Mouse (Mus musculus): Measurements from ENCODE around the gene Gpx2. TPM values are rescaled to one million over a fixed set of nuclear protein-coding genes. Genes with fewer than 3 reads are reported as not detected.

The Gpx2 gene
- polyA plus RNA-seq, 2 experiments, result 0.13 TPM; not detected in 1

DNA sequence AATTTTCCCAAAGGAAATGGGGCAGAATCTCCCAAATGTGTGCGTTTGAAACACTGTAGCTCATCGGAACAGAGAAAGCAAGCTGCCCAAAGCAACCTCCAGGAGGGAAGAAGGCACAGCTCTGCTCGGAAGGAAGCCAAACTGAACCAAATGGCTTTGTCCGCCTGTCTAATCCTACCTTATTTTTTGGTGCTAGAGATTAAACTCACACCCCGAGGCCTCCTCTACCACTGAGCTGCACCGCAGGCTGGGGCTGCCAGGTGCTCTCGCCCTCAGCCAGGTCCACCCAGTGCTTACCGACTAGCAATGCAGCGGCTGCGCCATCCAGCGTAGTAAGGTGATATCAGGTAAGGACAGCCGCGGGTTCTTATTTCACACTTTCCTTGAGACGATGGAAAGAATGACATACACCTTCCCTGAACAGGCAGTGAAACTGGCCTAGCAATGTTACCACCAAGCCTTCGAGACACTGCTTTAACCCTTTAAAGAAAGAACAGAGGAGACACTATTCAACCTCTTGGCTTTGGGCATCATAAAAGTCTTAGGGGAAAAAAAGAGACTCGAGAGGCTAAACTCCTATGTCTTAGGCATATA lies 44.4 kb downstream of the Gpx2 start:
- H3K4me3 ChIP-seq (replicated peaks; ENCODE audit: low read length), result no peak overlapping the region
- WGBS, result 73% methylated on average over 16 of the region's 16 CpGs
- no peaks in the 10 kb centered on the region for H3K9me3 ChIP-seq (ENCODE audit: control insufficient read depth, low read length)
- TF ChIP-seq POLR2A (IDR thresholded peaks at IDR 0.05; ENCODE audit: borderline replicate concordance, extremely low read depth, insufficient read depth, insufficient read length), result no peak
- no peaks in the 10 kb centered on the region for H3K27me3 ChIP-seq (ENCODE audit: control insufficient read depth, insufficient read depth, low read length)
- no peaks in the 10 kb centered on the region for H3K36me3 ChIP-seq (ENCODE audit: control insufficient read depth, insufficient read depth, low read length)
- no peaks in the 10 kb centered on the region for H3K4me1 ChIP-seq (ENCODE audit: control insufficient read depth, insufficient read depth, low read length)
- H3K27ac ChIP-seq (replicated peaks; ENCODE audit: low read depth, low read length), result no peak overlapping the region
- no peak overlapping the region for H3K4me2 ChIP-seq (replicated peaks; ENCODE audit: low read depth, low read length, severe bottlenecking)
- DNase-seq (ENCODE audit: low spot score) (no peak), ATAC-seq (ENCODE audit: low FRiP score, low read depth) (no peak)
- no peak overlapping the region for H3K9ac ChIP-seq (ENCODE audit: low read depth, low read length, severe bottlenecking)

Other genes starting within 250 kb of the Gpx2 start
- 1.3 and 1.5 TPM in 2 replicates for gene Sptb, start 85.0 kb downstream of the Gpx2 start, polyA plus RNA-seq (2012; rRNA removed)
- gene Sptb, start 85.0 kb downstream of the Gpx2 start, polyA plus RNA-seq (2014; fragmentation: Nextera tagmentation; extraction: Ambion mirVana), result 1.3 TPM in 2 replicates
- gene Churc1, start 30.0 kb downstream of the Gpx2 start, polyA plus RNA-seq (2012; rRNA removed), result 43.6 and 47.4 TPM in 2 replicates
- 93.1 and 104 TPM in 2 replicates for gene Churc1, start 30.0 kb downstream of the Gpx2 start, polyA plus RNA-seq (2014; fragmentation: Nextera tagmentation; extraction: Ambion mirVana)
- gene Fntb, start 30.0 kb downstream of the Gpx2 start, polyA plus RNA-seq (2012; rRNA removed), result 42.9 and 50.9 TPM in 2 replicates
- gene Fntb, start 30.0 kb downstream of the Gpx2 start, polyA plus RNA-seq (2014; fragmentation: Nextera tagmentation; extraction: Ambion mirVana), result 47.6 and 51.5 TPM in 2 replicates
- gene Rab15, start 27.4 kb upstream of the Gpx2 start, polyA plus RNA-seq (2012; rRNA removed), result 22.2 and 23.3 TPM in 2 replicates
- 22.2 and 24.9 TPM in 2 replicates for gene Rab15, start 27.4 kb upstream of the Gpx2 start, polyA plus RNA-seq (2014; fragmentation: Nextera tagmentation; extraction: Ambion mirVana)
- gene Max, start 166.6 kb upstream of the Gpx2 start, polyA plus RNA-seq (2012; rRNA removed), result 54.8 and 59.9 TPM in 2 replicates
- gene Max, start 166.6 kb upstream of the Gpx2 start, polyA plus RNA-seq (2014; fragmentation: Nextera tagmentation; extraction: Ambion mirVana), result 33.6 and 36.2 TPM in 2 replicates

Measured in limb, embryonic 14.5 days (tissue).